Mouse (Mus musculus) adrenal gland, adult (tissue): ENCODE data around the gene Cyp2j5.
"Not testable (repeated sequence)": the region's sequence is repeated elsewhere in the genome, so short reads cannot be mapped to it uniquely, and the experiment has no call there.

Experiments
- DNase-seq, 2 experiments: peaks; one replicate each; pipeline ENCODE4 v3.0.0; 2022 to 2023; ENCODE audit warnings: low spot score in 1 of 2; ENCODE audit not compliant: inconsistent age in 2 of 2

Gene Cyp2j5

DNA sequence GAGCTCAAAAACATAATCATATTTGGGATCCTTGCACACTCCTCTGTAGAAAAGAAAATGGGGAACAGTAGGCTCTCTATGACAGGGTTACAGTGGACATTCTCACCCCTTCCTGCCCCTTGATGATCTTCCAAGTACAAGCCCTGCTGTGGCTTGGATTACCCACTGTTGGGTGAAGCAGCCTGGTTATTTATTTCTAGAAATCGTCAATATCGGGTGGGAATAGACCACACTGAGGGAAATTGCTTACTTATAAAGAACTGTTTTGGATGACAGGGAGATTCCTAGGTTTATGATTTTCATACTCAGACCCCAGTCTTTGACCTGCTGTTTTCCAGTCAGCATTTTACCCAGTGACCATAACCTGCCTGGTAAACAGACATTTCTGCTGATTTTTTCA, at the start of gene Cyp2j5:
Cyp2j5 (minus strand) TSS at position 164 of the 400 bp plus-strand sequence.
- DNase-seq, result no peak

DNA sequence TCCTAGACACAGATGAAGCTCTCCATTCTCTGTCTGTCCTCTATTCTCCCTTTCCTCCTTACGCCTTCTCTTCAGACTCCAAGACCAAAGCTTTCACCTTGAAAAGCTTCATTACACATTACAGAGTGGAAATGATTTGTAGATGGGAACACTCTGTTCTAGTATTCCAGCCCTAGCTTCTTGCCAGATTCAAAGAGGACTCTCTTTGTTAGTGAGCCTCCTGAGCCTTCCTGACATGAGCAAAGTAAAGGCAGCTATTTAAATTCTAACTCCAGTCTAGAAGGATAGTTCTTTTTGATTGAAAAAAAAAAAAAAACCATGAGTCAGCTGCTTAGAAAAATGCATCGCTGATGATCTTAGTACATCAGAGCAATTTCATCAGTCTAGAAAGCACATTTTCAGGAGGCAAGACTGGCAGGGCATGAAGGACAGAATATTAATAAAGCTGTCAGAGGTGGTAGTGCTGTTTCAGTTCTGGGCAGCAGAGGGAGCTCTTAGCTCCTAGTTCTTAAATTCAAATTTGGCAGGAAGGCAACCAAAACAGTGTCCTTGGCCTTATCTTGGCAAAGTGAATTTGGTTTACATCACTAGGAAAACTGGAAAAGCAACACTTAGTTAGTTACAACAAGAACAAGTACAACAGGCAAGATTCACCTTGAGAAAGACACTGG, 41.5 kb upstream of the Cyp2j5 start:
- DNase-seq, result peak; percentile 65 to 91

DNA sequence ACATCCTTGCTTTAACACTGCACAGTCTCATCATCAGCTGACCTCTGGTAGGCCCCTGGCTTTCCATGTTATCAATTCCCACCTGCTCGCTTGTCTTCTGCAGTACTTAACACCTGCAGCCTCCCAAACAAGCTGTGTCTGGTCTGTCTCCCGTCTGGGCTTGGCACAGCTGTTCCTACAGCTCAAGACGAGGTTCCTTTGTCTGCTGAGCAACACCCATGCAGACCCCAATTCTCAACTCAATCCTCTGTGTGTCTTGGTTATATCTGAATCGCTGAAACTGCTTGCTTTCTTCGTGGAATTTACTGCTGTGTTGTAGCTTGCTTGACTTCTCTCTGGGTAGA, 34.2 kb upstream of the Cyp2j5 start:
- no peak for DNase-seq

DNA sequence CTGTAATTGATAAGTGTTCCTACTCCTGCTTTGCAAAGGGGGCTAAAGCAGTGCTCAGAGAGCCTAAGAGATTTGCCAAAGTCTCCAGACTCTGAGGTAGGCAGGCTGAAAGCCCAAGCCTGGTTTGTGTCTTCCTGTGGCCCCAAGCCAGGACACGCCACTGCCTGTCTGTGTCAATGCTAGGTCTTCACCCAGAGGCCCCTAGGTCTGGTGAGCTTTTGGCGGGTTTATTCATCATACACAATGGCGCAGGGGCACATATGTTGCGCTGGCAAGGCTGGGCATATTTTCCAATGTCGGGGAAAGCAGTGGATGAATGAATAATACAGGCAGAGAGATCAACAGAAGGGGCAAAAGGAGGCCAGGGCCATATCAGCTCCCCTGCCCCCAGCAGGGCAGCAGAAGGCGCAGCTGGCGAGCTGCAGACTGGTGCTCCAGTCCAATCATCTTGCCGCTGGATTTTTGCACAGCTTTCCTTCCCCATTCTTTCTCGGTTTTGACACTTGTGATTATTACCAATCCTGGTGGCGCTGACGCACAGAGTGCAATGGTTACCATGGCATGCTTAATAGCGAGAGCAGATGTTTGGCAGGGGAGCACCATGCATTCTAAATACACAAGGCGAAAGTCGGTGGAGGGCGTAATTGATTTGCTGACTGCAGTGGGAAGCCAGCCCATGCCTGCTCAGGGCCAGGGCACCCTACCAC, 33.7 kb upstream of the Cyp2j5 start:
- no peak for DNase-seq

DNA sequence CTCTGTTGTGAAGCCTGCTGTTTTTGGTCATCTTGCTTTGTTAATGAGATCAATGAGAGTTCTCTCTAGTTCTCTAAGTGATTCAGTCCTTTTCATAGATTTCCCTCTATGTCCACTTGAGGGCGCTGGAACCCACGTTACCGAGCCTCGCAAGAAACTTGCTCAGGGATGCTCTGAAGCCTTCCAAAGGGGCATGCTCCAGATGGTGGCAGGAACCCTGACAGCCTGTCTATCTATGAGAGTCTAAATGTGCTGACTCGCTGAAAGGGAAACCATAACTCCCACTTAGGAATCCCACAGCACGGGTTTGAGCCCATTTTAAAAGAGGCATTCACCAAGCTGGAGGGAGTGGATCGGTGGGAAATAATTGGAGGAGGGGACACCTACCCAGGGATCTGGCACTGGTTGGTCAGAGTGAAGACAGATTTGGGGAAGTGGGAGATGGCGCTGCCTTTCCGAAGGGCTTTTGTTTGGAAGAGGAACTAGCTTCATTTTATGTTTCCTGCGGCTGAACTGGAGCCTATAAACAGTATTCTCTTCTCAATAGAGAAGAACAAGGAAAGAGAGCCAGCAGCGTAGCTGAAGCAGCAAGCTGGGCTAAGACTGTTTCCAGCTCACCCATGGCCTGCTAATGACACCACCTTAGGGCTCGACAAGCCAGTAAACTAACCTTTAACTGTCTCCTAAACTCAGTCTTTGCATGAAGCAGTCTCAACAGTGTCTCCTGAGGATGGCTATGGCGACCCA, 32.8 kb upstream of the Cyp2j5 start:
- peak; percentile 34 to 61 for DNase-seq

DNA sequence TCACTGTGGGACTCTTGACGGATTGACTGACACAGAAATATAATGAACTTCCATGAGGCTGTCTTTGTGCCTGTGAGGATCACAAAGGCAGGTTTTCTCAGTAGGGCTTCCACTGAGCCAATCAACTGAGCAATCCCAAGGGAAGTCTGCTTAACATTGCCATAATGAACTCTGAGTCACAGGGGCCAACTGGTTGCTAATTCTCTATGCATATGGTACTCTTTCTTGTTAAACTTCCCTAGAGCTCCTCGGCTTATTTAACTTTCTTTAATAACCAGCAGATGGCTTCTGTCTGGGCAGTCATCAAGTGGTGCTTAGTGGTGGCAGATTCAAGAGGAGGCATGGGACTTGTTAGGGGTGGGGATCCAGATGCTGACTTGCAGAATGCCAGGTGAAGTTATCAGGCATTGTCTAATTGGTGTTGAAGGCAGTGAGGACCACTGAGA, 23.4 kb upstream of the Cyp2j5 start:
- DNase-seq, result no peak

DNA sequence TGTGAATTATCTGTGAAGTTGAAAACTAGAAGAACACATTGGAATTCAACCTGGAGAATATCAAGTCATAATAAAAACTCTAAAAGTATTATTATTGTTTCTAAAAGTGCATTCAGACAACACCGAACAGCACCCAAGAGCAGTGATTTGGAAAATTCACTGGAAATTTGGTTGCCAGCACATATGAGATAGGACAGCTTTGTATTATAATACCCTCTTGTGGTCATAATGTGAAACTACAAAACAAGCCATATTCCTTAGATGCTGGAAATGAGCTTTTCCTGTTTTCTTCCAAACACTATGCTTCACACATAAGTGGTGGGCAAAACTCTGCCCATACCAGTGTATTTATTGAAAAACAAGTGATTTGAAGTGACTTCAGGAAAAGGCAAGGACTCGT, 19.5 kb upstream of the Cyp2j5 start:
- DNase-seq, result peak in 1 of 2 experiments; percentile 39

DNA sequence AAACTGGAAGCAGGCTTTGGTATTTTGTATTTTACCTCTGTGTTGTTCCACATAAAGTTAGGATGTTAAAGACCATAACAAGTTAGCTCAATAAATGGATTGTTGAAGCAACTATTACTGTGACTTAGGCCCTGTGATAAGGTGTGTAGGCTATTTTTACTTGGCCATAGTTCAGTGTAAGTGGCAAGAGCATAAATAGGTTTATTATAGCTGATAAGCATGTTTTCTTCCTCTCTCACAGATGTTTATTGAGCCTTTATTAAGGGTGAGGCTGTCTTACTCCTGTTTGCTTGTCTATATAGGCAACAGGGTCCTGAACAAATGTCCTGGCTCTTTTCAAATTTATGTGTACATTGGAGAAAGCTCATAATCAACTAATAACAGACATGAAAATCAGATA, 17.0 kb upstream of the Cyp2j5 start:
- DNase-seq, result no peak

DNA sequence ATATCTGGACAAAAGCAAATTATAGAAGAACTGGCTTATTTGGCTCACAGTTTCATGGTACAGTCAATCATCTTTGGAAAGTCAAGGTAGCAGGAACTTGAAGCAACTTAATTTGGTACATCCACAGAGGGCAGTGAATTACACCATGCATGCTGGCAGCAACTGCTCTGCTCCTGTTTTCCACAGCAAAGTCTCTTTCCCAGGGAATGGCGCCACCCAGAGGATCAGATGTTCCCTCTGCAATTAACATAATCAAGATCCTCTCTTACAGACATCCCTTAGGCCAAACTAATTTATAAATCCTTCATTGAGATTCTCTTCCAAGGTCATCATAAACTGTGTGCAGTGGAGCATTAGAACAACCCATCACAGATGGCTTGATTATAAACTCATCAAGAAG, 16.3 kb upstream of the Cyp2j5 start:
- peak; percentile 17 to 52 for DNase-seq

DNA sequence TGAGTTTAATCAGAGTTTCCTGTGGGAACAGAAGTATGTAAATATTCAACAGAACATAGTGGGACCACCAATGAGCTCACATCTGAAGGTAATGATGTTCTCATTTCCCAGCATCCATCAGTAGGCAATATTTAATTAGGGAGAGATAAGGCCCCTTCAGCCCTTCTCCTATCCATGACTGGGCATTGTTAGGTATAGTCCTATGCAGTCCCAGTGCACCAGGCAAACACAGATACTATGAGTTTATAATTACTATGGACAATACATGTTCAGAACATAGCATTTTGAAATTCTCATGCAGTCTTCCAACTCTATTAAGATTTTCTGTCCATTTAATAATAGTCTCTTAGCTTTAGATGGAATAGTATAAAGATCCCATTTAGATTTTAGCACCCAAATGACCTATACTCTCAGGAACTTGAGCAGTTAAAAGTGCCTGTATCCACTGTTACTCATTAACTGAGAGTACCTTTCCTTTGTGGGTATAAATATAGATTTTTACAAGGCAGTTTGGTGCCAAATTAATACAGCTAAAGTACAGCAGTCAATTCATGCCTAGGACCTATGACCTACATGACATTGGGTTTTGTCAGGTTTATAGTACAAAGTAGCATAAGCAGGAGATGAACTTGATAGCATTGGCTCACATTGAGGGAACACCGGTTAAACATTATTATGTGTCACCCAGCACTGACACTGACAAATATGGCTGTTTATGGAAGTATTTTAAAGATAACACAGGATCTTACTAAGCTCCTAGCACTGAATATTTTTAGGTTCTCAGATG, 907 bp upstream of the Cyp2j5 start:
- no peak for DNase-seq

DNA sequence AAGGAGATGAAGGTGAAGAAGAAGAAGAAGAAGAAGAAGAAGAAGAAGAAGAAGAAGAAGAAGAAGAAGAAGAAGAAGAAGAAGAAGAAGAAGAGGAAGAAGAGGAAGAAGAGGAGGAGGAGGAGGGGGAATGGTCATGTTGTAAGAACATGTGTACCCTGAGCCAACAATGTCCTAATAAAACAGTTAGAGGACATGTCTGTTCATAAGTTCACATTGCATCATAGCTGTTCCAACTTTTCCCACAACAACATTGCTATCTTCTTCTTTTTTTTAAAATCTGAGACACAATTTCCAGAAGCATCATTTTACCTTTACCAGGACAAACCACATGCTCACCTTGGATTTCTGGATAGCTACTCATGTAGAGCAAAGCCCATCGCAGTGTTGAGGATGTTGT, 28.5 kb downstream of the Cyp2j5 start:
- DNase-seq, result no peak

DNA sequence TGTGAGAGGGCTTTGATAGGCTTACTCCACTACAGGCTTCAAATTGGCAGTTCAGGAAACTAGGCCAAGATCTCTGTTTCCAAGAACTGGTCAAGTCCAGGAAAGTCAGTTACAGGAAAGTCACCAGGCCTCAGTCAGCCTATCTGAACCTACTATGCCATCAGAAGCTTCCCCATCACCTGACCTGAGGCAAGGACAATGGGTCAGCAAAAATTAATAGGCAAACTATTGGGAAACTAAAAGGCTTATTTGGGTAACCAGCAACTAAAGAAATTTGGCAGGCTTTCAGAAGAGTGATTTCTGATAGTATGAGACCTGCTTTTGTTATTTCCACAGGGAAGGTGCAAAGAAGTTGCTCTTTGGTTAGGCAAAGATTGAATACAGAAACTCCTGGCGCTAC, 41.5 kb downstream of the Cyp2j5 start:
- DNase-seq, result peak in 1 of 2 experiments; percentile 23

DNA sequence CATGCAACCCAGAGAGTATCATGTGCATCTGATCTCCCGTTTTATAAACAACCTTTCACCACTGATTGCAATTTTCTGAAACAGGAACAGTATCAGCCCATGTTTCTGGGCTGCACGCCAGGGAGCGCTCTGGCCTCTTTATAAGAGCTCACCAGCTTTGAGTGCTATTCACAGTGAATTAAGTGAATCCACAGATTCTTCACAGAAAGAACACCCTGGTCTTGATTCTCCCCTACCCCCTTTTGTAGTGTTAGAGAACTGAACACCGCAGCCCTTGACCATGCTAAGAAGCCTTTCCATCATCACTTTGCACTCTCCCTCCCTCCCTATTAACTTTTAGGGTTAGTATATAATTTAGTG, 72.2 kb downstream of the Cyp2j5 start:
- peak in 1 of 2 experiments; percentile 43 for DNase-seq

DNA sequence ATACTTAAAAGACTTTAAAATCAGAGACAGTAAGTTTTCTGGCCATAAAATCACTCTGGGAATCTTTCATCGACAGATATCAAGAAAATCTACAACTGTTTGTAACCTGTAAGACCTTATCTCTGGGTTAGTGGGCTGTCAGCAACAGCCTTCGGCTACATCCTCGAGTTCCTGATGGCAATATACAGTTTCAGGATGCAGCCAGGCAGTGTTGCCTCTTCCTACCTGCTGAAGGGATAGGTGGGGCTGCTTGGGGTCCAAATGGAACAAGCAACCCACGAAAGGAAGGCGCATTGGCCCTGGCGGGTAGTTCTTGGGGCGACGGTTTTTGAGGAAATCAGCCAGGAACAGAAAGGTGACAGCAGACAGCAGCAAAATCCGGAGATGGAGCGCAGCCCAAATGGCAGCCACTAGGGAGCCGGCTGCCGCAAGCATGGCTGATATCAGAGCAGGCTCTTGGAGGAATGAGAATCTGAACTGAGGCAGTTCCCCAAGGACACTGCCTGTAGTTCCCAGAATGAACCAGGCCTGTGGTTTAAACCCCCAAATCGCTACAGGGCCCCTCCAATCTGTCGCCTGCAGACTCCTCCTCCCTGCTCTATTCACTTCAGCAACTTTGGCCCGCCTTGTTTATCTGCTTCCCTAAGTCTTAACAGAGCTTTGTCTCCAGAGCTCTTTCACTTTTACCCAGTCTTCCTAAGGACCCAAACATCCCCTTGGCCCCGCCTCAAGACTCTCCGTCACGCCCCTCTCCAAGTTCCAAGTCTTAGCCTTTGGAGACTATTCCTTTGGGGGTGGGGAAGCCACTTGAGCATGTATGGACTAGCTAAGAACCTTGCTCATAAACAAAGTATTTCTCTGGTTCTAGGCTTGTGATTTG, 72.8 kb downstream of the Cyp2j5 start, which contains the start of gene Cyp2j9:
Cyp2j9 (minus strand) TSS at position 668 of the 880 bp plus-strand sequence.
- DNase-seq, result peak; percentile 43 to 80

DNA sequence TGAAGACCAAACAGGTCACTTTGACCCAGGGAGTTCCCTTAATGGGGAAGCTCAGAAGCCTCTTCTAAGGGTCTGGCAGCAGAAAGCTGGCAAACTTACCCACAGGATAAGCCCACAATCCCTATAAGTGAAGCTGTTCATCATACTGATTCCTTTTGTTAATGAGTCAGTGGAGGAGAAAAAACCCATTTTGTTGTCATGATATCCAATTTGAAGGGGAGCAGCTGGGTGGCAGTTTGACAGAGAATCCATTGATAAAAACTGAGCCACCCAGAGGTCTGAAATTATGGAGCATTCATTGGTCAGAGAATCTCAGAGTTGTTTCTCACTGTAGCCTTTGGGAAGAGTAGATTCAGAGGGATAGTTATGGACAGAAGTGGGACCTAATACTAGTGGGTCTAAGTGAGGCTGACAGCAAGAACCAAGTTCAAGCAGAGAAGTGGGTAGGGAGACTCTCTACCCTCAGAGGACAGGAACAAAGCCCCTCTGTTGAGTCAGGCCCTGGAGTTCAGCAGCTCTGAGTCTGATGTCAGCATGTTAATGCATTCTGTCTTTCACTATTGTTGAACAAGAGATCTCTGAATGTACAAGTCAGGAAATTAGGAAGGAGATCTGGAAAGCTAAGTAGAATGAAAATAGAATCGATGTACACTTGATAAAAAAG, 82.4 kb downstream of the Cyp2j5 start:
- no peak for DNase-seq

DNA sequence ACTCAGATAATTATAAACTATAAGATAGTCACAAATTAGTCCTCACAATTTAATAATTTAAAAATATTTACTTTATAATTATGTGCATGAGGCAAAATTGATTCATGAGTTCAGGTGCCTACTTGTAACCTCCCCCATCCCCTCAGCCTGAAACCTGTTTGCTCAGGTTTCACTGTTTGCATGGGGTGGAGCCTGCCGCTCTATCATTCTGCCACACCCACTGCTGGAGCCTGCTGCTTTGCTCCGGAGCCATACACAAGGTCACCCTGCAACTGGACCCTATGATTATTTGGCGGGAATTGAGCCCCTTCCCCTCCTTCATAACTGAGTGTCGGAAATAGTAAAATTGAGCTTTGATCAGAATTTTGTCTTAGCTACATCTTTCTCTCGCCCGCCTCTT, 83.6 kb downstream of the Cyp2j5 start:
- not testable (repeated sequence) for DNase-seq
